Mouse (Mus musculus) olfactory bulb, adult 2 months (tissue): ENCODE data around the gene Ace3.

Experiments used
- CTCF ChIP-seq: fragments of 200-500 bp; IDR thresholded peaks from 2 replicates; pipeline ENCODE4 v1.5.1; 2012; ENCODE audit warnings: low read depth, mild to moderate bottlenecking, low read length, moderate library complexity; ENCODE audit not compliant: insufficient read depth
- POLR2A ChIP-seq: fragments of 200-500 bp; IDR thresholded peaks from 2 replicates; pipeline ENCODE4 v1.6.1; 2012; ENCODE audit warnings: mild to moderate bottlenecking, low read depth, low read length, moderate library complexity; ENCODE audit not compliant: insufficient read depth

DNA sequence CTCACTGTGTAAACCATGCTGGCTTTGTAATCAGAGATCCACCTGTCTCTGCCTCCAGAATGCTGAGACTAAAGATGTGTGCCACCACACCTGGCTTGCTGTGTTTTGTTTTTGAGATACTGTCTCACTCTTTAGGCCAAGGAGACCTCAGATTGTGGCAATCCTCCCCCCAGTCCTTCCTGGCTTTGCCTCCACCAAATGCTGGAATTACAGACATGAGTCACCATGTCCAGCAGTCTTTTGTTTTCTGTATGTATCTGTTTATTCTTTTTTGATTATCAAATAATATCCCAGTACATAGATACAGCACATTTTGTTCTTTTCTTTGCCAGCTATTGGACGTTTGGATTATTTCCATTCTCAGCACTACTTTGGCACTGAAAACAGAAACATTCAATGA, 35.9 kb upstream of the Ace3 start:
- no peak for TF ChIP-seq CTCF
- no peak for TF ChIP-seq POLR2A
